Mouse (Mus musculus): ENCODE measurements around the gene C4bp. TPM values are rescaled to one million over a fixed set of nuclear protein-coding genes. Genes with fewer than 3 reads are reported as not detected.

The C4bp gene
- 0.16 and 1.5 TPM in 2 replicates for polyA plus RNA-seq (2012; rRNA removed; ENCODE audit: low replicate concordance)

GRCm38 (mm10) chr1:130661454-130661853 lies at the start of gene C4bp:
Gene C4bp (minus strand): TSS chr1:130661632.

DNA sequence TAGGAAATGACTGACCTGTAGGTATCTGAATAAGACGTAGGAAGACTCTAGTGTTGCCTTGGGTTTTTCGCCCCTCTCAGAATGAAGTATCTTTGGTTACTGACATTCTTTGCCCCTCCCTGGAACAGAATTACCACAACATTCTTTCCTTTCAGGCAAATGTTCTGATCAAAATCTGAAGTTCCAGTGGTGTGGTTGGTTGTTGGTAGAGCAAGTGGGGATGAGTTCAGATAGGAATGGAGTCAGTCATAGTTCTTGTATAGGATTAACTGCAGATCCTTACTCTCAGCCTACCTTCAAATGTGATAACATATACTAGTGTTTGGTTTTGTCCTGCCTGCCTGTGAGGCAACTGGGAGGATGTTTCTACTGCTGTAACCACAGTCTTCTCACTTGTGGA lies 31.9 kb downstream of the C4bp start, which contains the start of gene Zp3r:
TSS of gene Zp3r (minus strand) at position 101 of the 400 bp plus-strand sequence.

Other genes with a start within 250 kb of the C4bp start
- gene Cd55b, start 238.6 kb downstream of the C4bp start, polyA plus RNA-seq (2012; rRNA removed; ENCODE audit: low replicate concordance): not detected in 2 replicates
- gene Cd55, start 198.9 kb downstream of the C4bp start, polyA plus RNA-seq (2012; rRNA removed; ENCODE audit: low replicate concordance): 34.5 and 54.7 TPM in 2 replicates
- gene Zp3r, start 32.0 kb downstream of the C4bp start, polyA plus RNA-seq (2012; rRNA removed; ENCODE audit: low replicate concordance): not detected in 2 replicates
- gene Gm29427, start 54.2 kb upstream of the C4bp start, polyA plus RNA-seq (2012; rRNA removed; ENCODE audit: low replicate concordance): not detected in 2 replicates
- gene Yod1, start 55.7 kb upstream of the C4bp start, polyA plus RNA-seq (2012; rRNA removed; ENCODE audit: low replicate concordance): 1.2 and 2.1 TPM in 2 replicates
- gene Pfkfb2, start 67.6 kb upstream of the C4bp start, polyA plus RNA-seq (2012; rRNA removed; ENCODE audit: low replicate concordance): 9.1 and 14.2 TPM in 2 replicates
- gene AA986860, start 70.3 kb upstream of the C4bp start, polyA plus RNA-seq (2012; rRNA removed; ENCODE audit: low replicate concordance): 1.1 and 3.4 TPM in 2 replicates
- 0.58 and 0.66 TPM in 2 replicates for gene Fcamr, start 139.3 kb upstream of the C4bp start, polyA plus RNA-seq (2012; rRNA removed; ENCODE audit: low replicate concordance)
- gene Pigr, start 165.1 kb upstream of the C4bp start, polyA plus RNA-seq (2012; rRNA removed; ENCODE audit: low replicate concordance): 0.14 and 31.0 TPM in 2 replicates
- 0.64 and 0.85 TPM in 2 replicates for gene Fcmr, start 204.0 kb upstream of the C4bp start, polyA plus RNA-seq (2012; rRNA removed; ENCODE audit: low replicate concordance)
- not detected in 2 replicates for gene Il24, start 225.8 kb upstream of the C4bp start, polyA plus RNA-seq (2012; rRNA removed; ENCODE audit: low replicate concordance)
- gene Il20, start 249.8 kb upstream of the C4bp start, polyA plus RNA-seq (2012; rRNA removed; ENCODE audit: low replicate concordance): not detected in 2 replicates